Mouse (Mus musculus) layer of hippocampus, adult 9-10 months (tissue): Measurements from ENCODE around the gene Etnppl.

Source experiments
- DNase-seq: peaks from one replicate; pipeline ENCODE4 v3.0.0; 2022; ENCODE audit warnings: low spot score

The Etnppl gene

GRCm38 (mm10) chr3:130677671-130678460, 60.6 kb downstream of the Etnppl start:
- DNase-seq, result no peak

GRCm38 (mm10) chr3:130681226-130681625, 64.0 kb downstream of the Etnppl start:
- DNase-seq, result no peak

- DNase-seq, result no peak
These were observed 64.9 kb downstream of the Etnppl start for GRCm38 (mm10) chr3:130682183-130682582.

GRCm38 (mm10) chr3:130683836-130684235, 66.6 kb downstream of the Etnppl start:
- no peak for DNase-seq

- no peak for DNase-seq
These were observed 67.2 kb downstream of the Etnppl start for GRCm38 (mm10) chr3:130684276-130685013.

- no peak for DNase-seq
These were observed 67.7 kb downstream of the Etnppl start for GRCm38 (mm10) chr3:130685014-130685366.

GRCm38 (mm10) chr3:130687051-130687450, 69.8 kb downstream of the Etnppl start:
- DNase-seq, result no peak
